Mouse (Mus musculus): ENCODE measurements around the gene Ppfia4. TPM values are rescaled to one million over a fixed set of nuclear protein-coding genes. Genes with fewer than 3 reads are reported as not detected.

Gene Ppfia4
- 1.7 and 2.0 TPM in 2 replicates for polyA plus RNA-seq (2015; fragmentation: Nextera tagmentation; extraction: Ambion mirVana)

GRCm38 (mm10) chr1:134332770-134333271 lies at the start of gene Ppfia4:
TSS of gene Ppfia4 (minus strand) at chr1:134332928.
- ATAC-seq (ENCODE audit: low read depth), result 0 out of 2 replicates have a peak, but pooled peaks have one; percentile 5

GRCm38 (mm10) chr1:134381795-134382625 lies 49.3 kb upstream of the Ppfia4 start:
- Histone ChIP-seq H3K9me3 (replicated peaks; ENCODE audit: control insufficient read depth, low read length) (no peaks in the 10 kb centered on the region), H3K4me1 (ENCODE audit: control insufficient read depth, low read depth, low read length) (peaks cover 7% of the 10 kb centered on the region; the same call in 1 of the 2 replicates), H3K36me3 (ENCODE audit: control insufficient read depth, insufficient read depth) (no peaks in the 10 kb centered on the region), H3K27ac (ENCODE audit: low read length) (no peak overlapping the region), H3K4me2 (ENCODE audit: low read depth, low read length) (peak overlapping the region; percentile 30), H3K9ac (ENCODE audit: low read depth, low read length) (no peak overlapping the region), H3K27me3 (ENCODE audit: control insufficient read depth, insufficient read depth, low read depth, low read length) (peaks cover 13% of the 10 kb centered on the region), H3K4me3 (ENCODE audit: low read depth, low read length) (peak overlapping the region; percentile 25; the same call in 1 of the 2 replicates)
- 4% methylated on average over 19 of the region's 19 CpGs for WGBS (ENCODE audit: insufficient replicate concordance)
- ATAC-seq (ENCODE audit: low read depth), result no peak

More at GRCm38 (mm10) chr1:134332770-134333271, at the start of gene Ppfia4:
- H3K36me3 ChIP-seq (ENCODE audit: control insufficient read depth, insufficient read depth), result no peaks in the 10 kb centered on the region
- H3K9ac ChIP-seq (ENCODE audit: low read depth, low read length), result no peak within 1 kb of the TSS
- no peaks in the 10 kb centered on the region; the same call in 1 of the 2 replicates for H3K27me3 ChIP-seq (ENCODE audit: control insufficient read depth, insufficient read depth, low read depth, low read length)
- H3K9me3 ChIP-seq (replicated peaks; ENCODE audit: control insufficient read depth, low read length), result no peaks in the 10 kb centered on the region
- WGBS (ENCODE audit: insufficient replicate concordance), result 28% methylated on average over 13 of the region's 13 CpGs
- H3K4me1 ChIP-seq (ENCODE audit: control insufficient read depth, low read depth, low read length), result no peaks in the 10 kb centered on the region
- H3K4me3 ChIP-seq (ENCODE audit: low read depth, low read length), result no peak within 1 kb of the TSS
- H3K27ac ChIP-seq (ENCODE audit: low read length), result no peak within 1 kb of the TSS
- no peak within 1 kb of the TSS for H3K4me2 ChIP-seq (ENCODE audit: low read depth, low read length)

- Histone ChIP-seq H3K4me1 (ENCODE audit: control insufficient read depth, low read depth, low read length) (peaks cover 7% of the 10 kb centered on the region; the same call in 1 of the 2 replicates), H3K36me3 (ENCODE audit: control insufficient read depth, insufficient read depth) (no peaks in the 10 kb centered on the region), H3K4me2 (ENCODE audit: low read depth, low read length) (no peak overlapping the region), H3K9me3 (replicated peaks; ENCODE audit: control insufficient read depth, low read length) (no peaks in the 10 kb centered on the region), H3K27ac (ENCODE audit: low read length) (no peak overlapping the region), H3K4me3 (ENCODE audit: low read depth, low read length) (no peak overlapping the region), H3K9ac (ENCODE audit: low read depth, low read length) (no peak overlapping the region), H3K27me3 (ENCODE audit: control insufficient read depth, insufficient read depth, low read depth, low read length) (peaks cover 13% of the 10 kb centered on the region)
- 57% methylated on average over 2 of the region's 2 CpGs for WGBS (ENCODE audit: insufficient replicate concordance)
- no peak for ATAC-seq (ENCODE audit: low read depth)
Observed at GRCm38 (mm10) chr1:134381051-134381450, 48.3 kb upstream of the Ppfia4 start.

GRCm38 (mm10) chr1:134374124-134374523 lies 41.4 kb upstream of the Ppfia4 start:
- Histone ChIP-seq H3K27me3 (ENCODE audit: control insufficient read depth, insufficient read depth, low read depth, low read length) (no peaks in the 10 kb centered on the region), H3K9me3 (replicated peaks; ENCODE audit: control insufficient read depth, low read length) (peaks cover 5% of the 10 kb centered on the region), H3K27ac (ENCODE audit: low read length) (no peak overlapping the region), H3K4me1 (ENCODE audit: control insufficient read depth, low read depth, low read length) (no peaks in the 10 kb centered on the region), H3K9ac (ENCODE audit: low read depth, low read length) (no peak overlapping the region), H3K4me3 (ENCODE audit: low read depth, low read length) (no peak overlapping the region), H3K4me2 (ENCODE audit: low read depth, low read length) (no peak overlapping the region), H3K36me3 (ENCODE audit: control insufficient read depth, insufficient read depth) (no peaks in the 10 kb centered on the region)
- ATAC-seq (ENCODE audit: low read depth), result no peak
- 46% methylated on average over 2 of the region's 2 CpGs for WGBS (ENCODE audit: insufficient replicate concordance)

- 45% methylated on average over 9 of the region's 9 CpGs for WGBS (ENCODE audit: insufficient replicate concordance)
- H3K9ac ChIP-seq (ENCODE audit: low read depth, low read length), result no peak overlapping the region
- H3K27ac ChIP-seq (ENCODE audit: low read length), result no peak overlapping the region
- H3K4me3 ChIP-seq (ENCODE audit: low read depth, low read length), result no peak overlapping the region
- no peaks in the 10 kb centered on the region for H3K27me3 ChIP-seq (ENCODE audit: control insufficient read depth, insufficient read depth, low read depth, low read length)
- H3K4me1 ChIP-seq (ENCODE audit: control insufficient read depth, low read depth, low read length), result no peaks in the 10 kb centered on the region
- H3K36me3 ChIP-seq (ENCODE audit: control insufficient read depth, insufficient read depth), result no peaks in the 10 kb centered on the region
- peaks cover 5% of the 10 kb centered on the region for H3K9me3 ChIP-seq (replicated peaks; ENCODE audit: control insufficient read depth, low read length)
- ATAC-seq (ENCODE audit: low read depth), result no peak
- H3K4me2 ChIP-seq (ENCODE audit: low read depth, low read length), result no peak overlapping the region
Observed at GRCm38 (mm10) chr1:134368777-134369337, 36.1 kb upstream of the Ppfia4 start.

- WGBS (ENCODE audit: insufficient replicate concordance), result 54% methylated on average over 5 of the region's 5 CpGs
- peaks cover 3% of the 10 kb centered on the region for H3K9me3 ChIP-seq (replicated peaks; ENCODE audit: control insufficient read depth, low read length)
- H3K27me3 ChIP-seq (ENCODE audit: control insufficient read depth, insufficient read depth, low read depth, low read length), result no peaks in the 10 kb centered on the region
- ATAC-seq (ENCODE audit: low read depth), result no peak
- H3K27ac ChIP-seq (ENCODE audit: low read length), result no peak overlapping the region
- H3K4me1 ChIP-seq (ENCODE audit: control insufficient read depth, low read depth, low read length), result peaks cover 7% of the 10 kb centered on the region
- no peak overlapping the region for H3K4me3 ChIP-seq (ENCODE audit: low read depth, low read length)
- no peak overlapping the region for H3K4me2 ChIP-seq (ENCODE audit: low read depth, low read length)
- H3K36me3 ChIP-seq (ENCODE audit: control insufficient read depth, insufficient read depth), result no peaks in the 10 kb centered on the region
- no peak overlapping the region for H3K9ac ChIP-seq (ENCODE audit: low read depth, low read length)
Observed at GRCm38 (mm10) chr1:134365491-134365890, 32.8 kb upstream of the Ppfia4 start.

GRCm38 (mm10) chr1:134363194-134363593 lies 30.5 kb upstream of the Ppfia4 start:
- 69% methylated on average over 4 of the region's 4 CpGs for whole genome bisulfite sequencing (ENCODE audit: insufficient replicate concordance)
- no peak for ATAC-seq (ENCODE audit: low read depth)
- peaks cover 12% of the 10 kb centered on the region for H3K4me1 ChIP-seq (ENCODE audit: control insufficient read depth, low read depth, low read length)
- H3K4me3 ChIP-seq (ENCODE audit: low read depth, low read length), result no peak overlapping the region
- no peak overlapping the region for H3K9ac ChIP-seq (ENCODE audit: low read depth, low read length)
- peaks cover 9% of the 10 kb centered on the region for H3K36me3 ChIP-seq (ENCODE audit: control insufficient read depth, insufficient read depth)
- no peaks in the 10 kb centered on the region for H3K27me3 ChIP-seq (ENCODE audit: control insufficient read depth, insufficient read depth, low read depth, low read length)
- no peak overlapping the region for H3K4me2 ChIP-seq (ENCODE audit: low read depth, low read length)
- no peaks in the 10 kb centered on the region for H3K9me3 ChIP-seq (replicated peaks; ENCODE audit: control insufficient read depth, low read length)
- H3K27ac ChIP-seq (ENCODE audit: low read length), result no peak overlapping the region

- Histone ChIP-seq H3K36me3 (ENCODE audit: control insufficient read depth, insufficient read depth) (peaks cover 14% of the 10 kb centered on the region), H3K27ac (ENCODE audit: low read length) (peak within 1 kb of the TSS; percentile 95), H3K4me1 (ENCODE audit: control insufficient read depth, low read depth, low read length) (peaks cover 15% of the 10 kb centered on the region), H3K27me3 (ENCODE audit: control insufficient read depth, insufficient read depth, low read depth, low read length) (no peaks in the 10 kb centered on the region), H3K9me3 (replicated peaks; ENCODE audit: control insufficient read depth, low read length) (no peaks in the 10 kb centered on the region), H3K4me3 (ENCODE audit: low read depth, low read length) (peak within 1 kb of the TSS; percentile 71), H3K9ac (ENCODE audit: low read depth, low read length) (peak within 1 kb of the TSS; percentile 83), H3K4me2 (ENCODE audit: low read depth, low read length) (peak within 1 kb of the TSS; percentile 83)
- WGBS (ENCODE audit: insufficient replicate concordance), result under 1% methylated on average over 38 of the region's 38 CpGs
- ATAC-seq (ENCODE audit: low read depth), result peak; percentile 97
Observed at GRCm38 (mm10) chr1:134361857-134362212, 29.1 kb upstream of the Ppfia4 start, which contains the start of gene Tmem183a. TSS of gene Tmem183a (minus strand) at chr1:134361979.

Data from liver, embryonic 16.5 days (tissue).